Mouse (Mus musculus) testis, adult 2 months (tissue): ENCODE measurements around the gene Clmn.

Experiments
- CTCF ChIP-seq: fragments of 200-500 bp; IDR thresholded peaks from 2 replicates; pipeline ENCODE4 v1.5.1; 2012; ENCODE audit warnings: low read depth, mild to moderate bottlenecking, inconsistent platforms, low read length, moderate library complexity; ENCODE audit not compliant: control insufficient read depth, insufficient read depth, insufficient replicate concordance
- POLR2A ChIP-seq: fragments of 200-500 bp; IDR thresholded peaks from 2 replicates; pipeline ENCODE4 v1.6.1; 2012; ENCODE audit warnings: low read depth, mild to moderate bottlenecking, inconsistent platforms, low read length, moderate library complexity; ENCODE audit not compliant: control insufficient read depth

DNA sequence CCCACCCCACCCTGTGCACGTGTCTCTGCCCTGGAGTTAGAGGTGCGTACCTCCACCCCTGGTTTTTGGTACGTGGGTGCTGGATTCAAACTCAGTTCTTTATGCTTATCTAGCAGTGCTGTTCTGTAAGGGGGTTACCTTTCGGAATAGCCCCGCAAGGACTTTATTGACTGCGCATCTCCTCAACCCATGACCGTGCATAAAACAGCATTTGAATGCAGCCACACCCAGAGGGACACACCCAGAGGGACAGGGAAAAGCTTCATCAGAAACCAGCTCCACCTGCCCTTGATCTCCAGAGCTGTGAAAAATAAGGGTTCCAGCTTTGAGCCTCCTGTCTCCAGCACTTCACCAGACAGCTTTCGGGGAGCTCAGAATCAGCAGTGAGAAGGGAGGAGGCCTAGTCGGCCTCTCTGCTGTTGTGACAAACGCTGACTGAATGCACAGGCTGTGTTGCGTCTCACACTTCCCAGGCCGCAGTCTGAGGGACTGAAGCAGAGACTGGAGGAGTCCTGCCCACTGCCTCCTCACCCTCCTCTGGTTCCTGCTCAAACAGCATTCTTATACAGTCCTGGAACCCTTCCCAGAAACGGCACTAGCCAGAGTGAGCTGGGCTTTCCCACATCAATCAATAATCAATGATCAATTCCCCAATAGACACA, 37.6 kb upstream of the Clmn start:
- TF ChIP-seq CTCF (no peak), POLR2A (no peak)
